Mouse (Mus musculus): Measurements from ENCODE around the gene Plekha4.

- no peak for TF ChIP-seq CTCF (IDR thresholded peaks at IDR 0.05; ENCODE audit: low read depth)
- no peak for TF ChIP-seq EP300 (IDR thresholded peaks at IDR 0.05; ENCODE audit: low read depth)
Measured at GRCm38 (mm10) chr7:45486158-45486557, 40.0 kb upstream of the Plekha4 start.

All from liver, postnatal 0 days (tissue).